Mouse (Mus musculus): Measurements from ENCODE around the gene Dcxr. TPM values are rescaled to one million over a fixed set of nuclear protein-coding genes. Genes with fewer than 3 reads are reported as not detected.
"Not testable (repeated sequence)": the region's sequence is repeated elsewhere in the genome, so short reads cannot be mapped to it uniquely, and the experiment has no call there.

Gene Dcxr
- polyA plus RNA-seq (2015; fragmentation: Nextera tagmentation; extraction: Ambion mirVana), result 8.8 and 9.6 TPM in 2 replicates

DNA sequence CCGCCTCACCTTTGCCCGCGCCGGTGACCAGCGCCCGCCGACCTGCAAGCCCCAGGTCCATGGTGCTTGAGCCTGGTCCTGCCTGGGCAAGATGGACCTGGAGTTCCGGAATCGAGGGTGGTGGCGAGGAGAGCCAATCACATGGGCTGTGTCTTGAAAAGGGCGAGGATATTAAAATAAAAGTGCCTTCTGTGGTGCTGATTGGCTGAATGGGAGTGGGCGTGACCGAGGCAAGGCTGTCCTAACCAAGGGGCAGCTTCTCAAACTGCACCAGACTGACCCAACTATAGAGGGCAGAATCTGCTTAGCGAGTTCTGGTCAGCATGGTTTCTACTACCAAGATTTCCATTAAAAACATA lies at the start of gene Dcxr:
Gene Dcxr (minus strand): TSS at position 113 of the 359 bp plus-strand sequence.
- Histone ChIP-seq H3K27ac (no peak within 1 kb of the TSS), H3K27me3 (peaks cover 47% of the 10 kb centered on the region)
- WGBS (ENCODE audit: insufficient replicate concordance), result under 1% methylated on average over 14 of the region's 14 CpGs

DNA sequence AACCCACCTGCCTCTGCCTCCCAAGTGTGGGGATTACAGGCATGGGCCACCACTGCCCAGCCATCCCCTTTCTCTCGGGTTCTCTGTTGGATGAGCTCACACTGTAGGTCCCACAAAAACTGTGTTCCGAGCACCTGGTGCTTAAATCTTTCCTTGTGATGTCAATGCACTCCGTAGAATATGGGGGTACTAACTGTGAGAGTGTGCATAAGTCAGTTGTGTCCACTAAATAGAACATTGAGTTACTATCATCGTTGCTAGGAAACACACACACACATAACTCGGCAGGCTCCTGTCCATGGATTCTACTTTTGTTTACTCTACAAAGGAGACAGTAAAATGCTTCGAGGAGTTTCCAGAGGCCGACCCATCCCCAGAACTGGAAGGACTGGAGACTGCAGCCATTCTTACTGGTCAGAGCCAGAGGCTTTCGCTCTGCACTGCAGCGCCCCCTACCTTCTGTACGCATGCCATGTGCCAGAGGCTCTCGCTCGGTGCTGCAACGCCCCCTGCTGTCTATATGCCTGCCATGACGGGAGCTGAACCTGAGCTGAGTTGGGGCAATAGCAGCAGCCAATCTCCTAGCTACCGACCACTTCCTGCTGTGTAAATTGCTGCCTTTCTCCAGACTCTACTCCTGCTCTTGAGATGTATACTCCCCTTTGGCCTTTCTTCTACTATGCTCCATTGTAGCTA lies 48.8 kb upstream of the Dcxr start:
- peaks cover 4% of the 10 kb centered on the region for H3K4me1 ChIP-seq (replicated peaks)
- no peak overlapping the region for H3K27ac ChIP-seq
- DNase-seq (peak; percentile 85), ATAC-seq (ENCODE audit: low read depth) (peak; percentile 85)
- no peak overlapping the region for H3K4me3 ChIP-seq (replicated peaks)
- no peaks in the 10 kb centered on the region for H3K9me3 ChIP-seq (replicated peaks)
- no peak overlapping the region for H3K9ac ChIP-seq
- 23% methylated on average over 15 of the region's 15 CpGs for WGBS (ENCODE audit: insufficient replicate concordance)
- peaks cover 8% of the 10 kb centered on the region; the same call in 1 of the 2 replicates for H3K36me3 ChIP-seq
- H3K4me2 ChIP-seq, result no peak overlapping the region
- 0 out of 2 replicates have a peak, but pooled peaks cover 4% of the 10 kb centered on the region for H3K27me3 ChIP-seq

More for the DNA sequence above, at the start of gene Dcxr:
- DNase-seq (peak; percentile 81), ATAC-seq (ENCODE audit: low read depth) (peak; percentile 88)
- Histone ChIP-seq H3K9ac (peak within 1 kb of the TSS; percentile 73), H3K4me2 (peak within 1 kb of the TSS; percentile 86), H3K9me3 (replicated peaks) (no peaks in the 10 kb centered on the region), H3K4me1 (replicated peaks) (peaks cover 23% of the 10 kb centered on the region), H3K4me3 (replicated peaks) (peak within 1 kb of the TSS; percentile 67), H3K36me3 (no peaks in the 10 kb centered on the region)

GRCm38 (mm10) chr11:120773463-120774190 lies 46.5 kb upstream of the Dcxr start:
- WGBS (ENCODE audit: insufficient replicate concordance), result 73% methylated on average over 7 of the region's 7 CpGs
- H3K27ac ChIP-seq, result no peak overlapping the region
- peaks cover 4% of the 10 kb centered on the region for H3K4me1 ChIP-seq (replicated peaks)
- 0 out of 2 replicates have a peak, but pooled peaks cover 4% of the 10 kb centered on the region for H3K27me3 ChIP-seq
- DNase-seq, result no peak
- no peak for ATAC-seq (ENCODE audit: low read depth)
- no peak overlapping the region for H3K4me2 ChIP-seq
- no peaks in the 10 kb centered on the region for H3K36me3 ChIP-seq
- no peaks in the 10 kb centered on the region for H3K9me3 ChIP-seq (replicated peaks)
- no peak overlapping the region for H3K4me3 ChIP-seq (replicated peaks)
- H3K9ac ChIP-seq, result no peak overlapping the region

DNA sequence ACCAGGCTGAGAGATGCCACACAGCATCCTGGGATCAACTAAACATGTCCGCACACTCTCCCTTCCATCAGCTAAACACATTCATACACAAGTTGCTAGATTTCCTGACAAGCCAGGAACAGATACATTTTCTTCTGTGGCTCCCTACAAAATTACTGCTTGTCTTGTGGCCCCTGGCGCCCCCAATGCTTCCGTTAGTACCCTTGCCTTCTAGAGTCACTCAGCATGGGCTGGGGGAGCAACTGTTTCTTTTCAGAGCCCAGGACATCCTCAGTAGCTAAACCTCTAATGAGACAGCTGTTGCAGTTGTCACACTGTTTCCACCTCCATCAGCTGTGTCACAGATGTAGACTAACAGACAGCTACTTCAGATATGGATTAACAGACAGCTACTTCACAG lies 45.7 kb upstream of the Dcxr start:
- 68% methylated on average over 3 of the region's 3 CpGs for WGBS (ENCODE audit: insufficient replicate concordance)
- H3K4me1 ChIP-seq (replicated peaks), result peaks cover 7% of the 10 kb centered on the region
- H3K9me3 ChIP-seq (replicated peaks), result no peaks in the 10 kb centered on the region
- H3K9ac ChIP-seq, result no peak overlapping the region
- H3K27me3 ChIP-seq, result 0 out of 2 replicates have a peak, but pooled peaks cover 4% of the 10 kb centered on the region
- no peak overlapping the region for H3K4me2 ChIP-seq
- ATAC-seq (ENCODE audit: low read depth) (no peak), DNase-seq (no peak)
- H3K36me3 ChIP-seq, result no peaks in the 10 kb centered on the region
- no peak overlapping the region for H3K4me3 ChIP-seq (replicated peaks)
- no peak overlapping the region for H3K27ac ChIP-seq

DNA sequence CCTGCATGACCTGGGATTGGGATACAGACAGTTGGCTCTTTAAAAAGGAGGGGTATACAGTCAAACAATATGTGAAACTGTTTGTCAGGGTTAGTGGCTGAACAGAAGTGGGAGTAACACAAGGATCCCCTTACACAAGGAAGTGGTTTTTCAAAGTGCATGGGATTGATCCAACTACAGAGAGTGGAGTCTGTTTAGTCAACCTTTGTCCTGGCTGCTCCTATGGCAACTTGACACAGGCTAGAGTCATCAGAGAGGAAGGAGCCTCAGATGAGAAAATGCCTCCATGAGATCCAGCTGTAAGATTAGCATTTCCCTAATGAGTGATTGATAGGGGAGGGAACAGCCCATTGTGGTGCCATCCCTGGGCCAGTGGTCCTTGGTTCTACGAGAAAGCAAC lies 41.1 kb upstream of the Dcxr start:
- Histone ChIP-seq H3K9ac (no peak overlapping the region), H3K4me2 (no peak overlapping the region), H3K27me3 (peaks cover 11% of the 10 kb centered on the region), H3K9me3 (replicated peaks) (no peaks in the 10 kb centered on the region), H3K27ac (no peak overlapping the region), H3K36me3 (no peaks in the 10 kb centered on the region), H3K4me3 (replicated peaks) (no peak overlapping the region), H3K4me1 (replicated peaks) (peaks cover 3% of the 10 kb centered on the region; the same call in 1 of the 2 replicates)
- no peak for ATAC-seq (ENCODE audit: low read depth)
- DNase-seq, result no peak
- 60% methylated on average over 1 of the region's 1 CpGs for WGBS (ENCODE audit: insufficient replicate concordance)

- ATAC-seq (ENCODE audit: low read depth); H3K36me3 ChIP-seq; H3K4me1 ChIP-seq (replicated peaks); H3K9ac ChIP-seq; H3K4me2 ChIP-seq; H3K27ac ChIP-seq; H3K9me3 ChIP-seq (replicated peaks); H3K4me3 ChIP-seq (replicated peaks); DNase-seq: not testable (repeated sequence)
- 25% methylated on average over 4 of the region's 7 CpGs for WGBS (ENCODE audit: insufficient replicate concordance)
- peaks cover 21% of the 10 kb centered on the region for H3K27me3 ChIP-seq
Observed at GRCm38 (mm10) chr11:120767023-120767422, 39.9 kb upstream of the Dcxr start.

DNA sequence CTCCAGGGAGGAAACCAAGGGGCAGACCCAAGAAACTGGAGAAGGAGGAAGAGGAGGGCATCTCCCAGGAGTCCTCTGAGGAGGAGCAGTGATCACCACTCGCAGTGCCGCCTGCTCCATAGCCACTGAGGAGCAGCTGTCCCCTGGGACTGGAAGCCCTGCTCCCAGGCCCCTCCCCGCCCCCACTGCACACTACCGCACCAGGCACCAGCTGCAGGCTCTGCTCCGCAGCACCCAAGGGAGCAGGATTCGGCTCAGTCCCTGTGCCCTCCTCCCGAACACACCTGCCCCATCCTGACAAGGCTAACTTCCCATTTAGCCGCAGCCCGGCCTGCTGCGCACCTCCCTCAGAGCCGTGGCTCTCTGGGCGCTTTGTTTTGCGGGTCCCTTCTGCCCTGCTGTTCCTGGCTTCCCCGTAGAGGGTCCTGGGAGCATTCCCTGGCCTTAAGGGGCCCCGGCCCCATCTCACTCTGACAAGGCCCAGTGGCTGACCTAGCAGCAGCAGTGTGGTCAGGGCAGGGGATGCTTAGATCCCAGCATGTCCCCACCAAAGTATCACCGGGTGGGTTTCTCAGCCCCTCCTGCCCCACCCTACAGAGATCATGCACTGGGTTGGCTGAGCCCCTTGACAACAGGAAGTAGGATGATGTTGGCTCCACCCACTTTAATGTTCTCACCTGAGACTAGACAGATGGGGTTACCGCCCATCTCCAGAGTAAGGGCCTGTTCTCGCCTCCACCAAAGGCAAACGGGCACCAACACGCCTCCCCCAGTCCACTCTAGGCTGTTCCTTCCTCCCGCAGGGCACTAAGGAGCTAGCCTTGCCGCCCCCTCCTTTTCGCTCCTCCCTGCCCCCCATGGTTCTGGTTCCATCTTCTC lies 36.3 kb upstream of the Dcxr start:
- DNase-seq; H3K9ac ChIP-seq; H3K4me3 ChIP-seq (replicated peaks); H3K4me1 ChIP-seq (replicated peaks); H3K27ac ChIP-seq; H3K36me3 ChIP-seq; H3K4me2 ChIP-seq: not testable (repeated sequence)
- peaks cover 30% of the 10 kb centered on the region for H3K27me3 ChIP-seq
- 11% methylated on average over 11 of the region's 23 CpGs for WGBS (ENCODE audit: insufficient replicate concordance)
- peaks cover 14% of the 10 kb centered on the region for H3K9me3 ChIP-seq (replicated peaks)
- 0 out of 2 replicates have a peak, but pooled peaks have one; percentile 34 for ATAC-seq (ENCODE audit: low read depth)

GRCm38 (mm10) chr11:120762672-120763041 lies 35.6 kb upstream of the Dcxr start, which contains the start of gene Hmga1b:
TSS of gene Hmga1b (plus strand) at chr11:120762794.
- ATAC-seq (ENCODE audit: low read depth); H3K9ac ChIP-seq; DNase-seq; H3K4me3 ChIP-seq (replicated peaks); H3K4me2 ChIP-seq; H3K27ac ChIP-seq; H3K36me3 ChIP-seq; H3K4me1 ChIP-seq (replicated peaks): not testable (repeated sequence)
- Histone ChIP-seq H3K27me3 (peaks cover 30% of the 10 kb centered on the region), H3K9me3 (replicated peaks) (peaks cover 21% of the 10 kb centered on the region)
- 20% methylated on average over 14 of the region's 14 CpGs for WGBS (ENCODE audit: insufficient replicate concordance)

DNA sequence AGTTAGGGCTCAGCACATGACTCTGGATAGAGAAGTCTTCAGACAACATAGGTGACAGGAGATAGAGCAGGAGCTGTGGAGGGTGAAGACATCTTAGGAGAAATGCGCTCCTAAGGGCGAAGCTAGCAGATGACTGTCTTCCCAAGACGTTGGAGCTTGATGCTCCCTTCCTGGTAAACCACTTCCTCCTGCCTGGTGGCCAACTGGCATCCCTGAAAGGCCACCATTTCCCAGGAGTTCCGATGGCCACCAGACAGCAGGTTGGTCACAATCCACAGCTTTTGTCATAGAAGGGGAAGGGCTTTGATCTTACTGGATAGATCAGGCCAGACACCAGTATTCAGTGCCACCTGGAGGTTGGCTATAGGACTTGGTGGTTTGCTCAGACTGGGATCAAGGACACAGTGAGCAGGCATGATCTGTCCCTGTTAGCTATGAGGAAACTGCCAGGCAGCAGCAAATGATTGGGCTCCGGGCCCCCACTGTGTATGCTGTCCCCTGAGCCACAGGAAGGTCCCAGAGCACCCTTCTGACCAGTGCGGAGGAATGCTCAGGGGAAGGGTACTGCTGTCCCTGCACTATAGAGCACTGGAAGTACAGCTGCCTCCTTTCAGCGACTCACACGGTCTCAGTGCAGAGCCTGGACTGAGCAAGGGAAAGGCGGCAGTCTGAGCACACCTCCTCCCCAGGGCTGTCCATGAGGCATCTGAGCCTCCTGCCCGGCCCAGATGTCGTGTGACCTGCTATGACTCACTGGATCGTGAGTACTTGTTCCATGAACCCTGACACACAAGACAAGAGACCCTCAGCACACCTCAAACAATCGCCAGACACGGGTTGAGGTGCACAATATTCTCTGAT lies 35.0 kb upstream of the Dcxr start:
- Histone ChIP-seq H3K9ac (no peak overlapping the region), H3K27ac (no peak overlapping the region), H3K27me3 (peaks cover 30% of the 10 kb centered on the region), H3K4me3 (replicated peaks) (no peak overlapping the region), H3K4me2 (no peak overlapping the region), H3K9me3 (replicated peaks) (peaks cover 27% of the 10 kb centered on the region), H3K4me1 (replicated peaks) (no peaks in the 10 kb centered on the region), H3K36me3 (no peaks in the 10 kb centered on the region)
- WGBS (ENCODE audit: insufficient replicate concordance), result 53% methylated on average over 14 of the region's 14 CpGs
- ATAC-seq (ENCODE audit: low read depth), result no peak
- no peak for DNase-seq

DNA sequence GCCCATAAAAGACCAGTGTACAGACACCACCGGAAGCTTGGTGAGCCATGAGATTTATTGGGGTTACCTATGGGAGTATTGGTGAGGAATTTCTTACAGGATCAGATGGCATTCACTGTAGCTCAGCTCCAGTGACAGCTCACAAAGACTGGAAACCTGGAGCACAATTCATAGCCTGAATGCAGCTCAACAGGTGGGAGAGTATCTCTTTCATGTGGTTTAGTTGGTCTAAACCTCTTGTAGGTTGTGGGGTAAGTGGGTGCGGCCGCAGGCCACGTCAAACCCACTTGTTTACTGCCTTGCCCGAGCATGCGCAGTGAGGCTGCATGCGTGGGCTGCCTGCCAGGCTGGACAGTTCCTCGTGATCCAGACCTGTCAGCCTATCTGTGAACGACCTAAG lies 33.2 kb upstream of the Dcxr start:
- H3K4me2 ChIP-seq, result no peak overlapping the region
- no peaks in the 10 kb centered on the region for H3K36me3 ChIP-seq
- peaks cover 31% of the 10 kb centered on the region for H3K9me3 ChIP-seq (replicated peaks)
- WGBS (ENCODE audit: insufficient replicate concordance), result 79% methylated on average over 9 of the region's 9 CpGs
- H3K4me1 ChIP-seq (replicated peaks), result no peaks in the 10 kb centered on the region
- no peak overlapping the region for H3K27ac ChIP-seq
- no peak overlapping the region for H3K9ac ChIP-seq
- no peak overlapping the region for H3K4me3 ChIP-seq (replicated peaks)
- no peak for ATAC-seq (ENCODE audit: low read depth)
- DNase-seq, result no peak
- H3K27me3 ChIP-seq, result peaks cover 27% of the 10 kb centered on the region

All from liver, embryonic 13.5 days (tissue).